Mouse (Mus musculus) neural tube, embryonic 11.5 days (tissue): Measurements from ENCODE around the gene Chst7. TPM values are rescaled to one million over a fixed set of nuclear protein-coding genes. Genes with fewer than 3 reads are reported as not detected.

Experiments used
- ATAC-seq: fragments of 200-750 bp; cut with Nextera tagmentation; 2 replicates; pipeline ENCODE4 v1.8.0; 2017; ENCODE audit warnings: moderate number of reproducible peaks, mild to moderate bottlenecking, moderate TSS enrichment, moderate library complexity; ENCODE audit not compliant: insufficient read depth, low FRiP score, low TSS enrichment
- DNase-seq: peaks from one replicate; pipeline ENCODE4 v3.0.0-alpha.2; 2015; ENCODE audit warnings: low spot score
- H3K27ac ChIP-seq: fragments of 300-500 bp; sonication (generic); 2 replicates; pipeline ENCODE4 v1.5.1; 2014; ENCODE audit warnings: low read depth, mild to moderate bottlenecking, low read length
- H3K27me3 ChIP-seq: fragments of 300-500 bp; sonication (generic); 2 replicates; pipeline ENCODE4 v1.6.1; 2014; ENCODE audit warnings: mild to moderate bottlenecking, low read length, mixed read lengths; ENCODE audit not compliant: control insufficient read depth, insufficient read depth
- H3K36me3 ChIP-seq: fragments of 300-500 bp; sonication (generic); 2 replicates; pipeline ENCODE4 v1.6.1; 2014; ENCODE audit warnings: mild to moderate bottlenecking, low read length, moderate library complexity, mixed read lengths; ENCODE audit not compliant: control insufficient read depth, insufficient read depth
- H3K4me1 ChIP-seq: fragments of 300-500 bp; sonication (generic); 2 replicates; pipeline ENCODE4 v1.6.1; 2014; ENCODE audit warnings: low read length, mixed read lengths; ENCODE audit not compliant: control insufficient read depth, insufficient read depth
- H3K4me2 ChIP-seq: fragments of 300-500 bp; sonication (generic); 2 replicates; pipeline ENCODE4 v1.6.1; 2014; ENCODE audit warnings: low read depth, mild to moderate bottlenecking, moderate library complexity
- H3K4me3 ChIP-seq: fragments of 300-500 bp; sonication (generic); 2 replicates; pipeline ENCODE4 v1.5.1; 2014; ENCODE audit warnings: low read depth, low read length
- H3K9ac ChIP-seq: fragments of 300-500 bp; sonication (generic); 2 replicates; pipeline ENCODE4 v1.6.1; 2014; ENCODE audit warnings: mild to moderate bottlenecking, low read length
- H3K9me3 ChIP-seq: fragments of 300-500 bp; sonication (generic); 2 replicates; pipeline ENCODE4 v1.6.1; 2016; ENCODE audit warnings: low read length; ENCODE audit not compliant: control insufficient read depth
- WGBS: fragments of 180-500 bp; shearing (Covaris S2); extraction: QIAGEN DNeasy Blood & Tissue Kit; methylation state at CpG from one replicate; pipeline ENCODE4 v1.1.7; 2014; 5-methylcytosine and 5-hydroxymethylcytosine counted together
- polyA plus RNA-seq: library from polyadenylated mRNA; unstranded; fragments of >200 nt; fragmentation: Nextera tagmentation; extraction: Ambion mirVana; gene quantifications from 2 replicates; pipeline ENCODE4 v1.2.1, GENCODE M21; 2014

The Chst7 gene
- polyA plus RNA-seq, result 3.3 and 3.5 TPM in 2 replicates

- no peaks in the 10 kb centered on the region for H3K27me3 ChIP-seq
- H3K9ac ChIP-seq, result no peak within 1 kb of the TSS
- H3K4me1 ChIP-seq, result no peaks in the 10 kb centered on the region
- H3K9me3 ChIP-seq, result no peaks in the 10 kb centered on the region
- ATAC-seq (peak; percentile 87), DNase-seq (peak; percentile 65)
- WGBS, result 15% methylated on average over 37 of the region's 40 CpGs
- no peaks in the 10 kb centered on the region for H3K36me3 ChIP-seq
- H3K27ac ChIP-seq, result no peak within 1 kb of the TSS
- H3K4me2 ChIP-seq, result peak within 1 kb of the TSS; percentile 60
- H3K4me3 ChIP-seq, result peak within 1 kb of the TSS; percentile 39
These were observed at the start of gene Chst7 for GRCm38 (mm10) chrX:20059381-20059971. Gene Chst7 (plus strand): TSS chrX:20059560.

- no peak for DNase-seq
- Histone ChIP-seq H3K4me2 (no peak overlapping the region), H3K4me1 (no peaks in the 10 kb centered on the region), H3K27me3 (no peaks in the 10 kb centered on the region), H3K9ac (no peak overlapping the region), H3K36me3 (no peaks in the 10 kb centered on the region), H3K27ac (no peak overlapping the region), H3K4me3 (no peak overlapping the region), H3K9me3 (no peaks in the 10 kb centered on the region)
- ATAC-seq, result no peak
- WGBS, result 97% methylated on average over 2 of the region's 2 CpGs
These were observed 47.1 kb upstream of the Chst7 start for GRCm38 (mm10) chrX:20012211-20012610.

GRCm38 (mm10) chrX:20020942-20021341 is 38.4 kb upstream of the Chst7 start:
- Histone ChIP-seq H3K9ac (no peak overlapping the region), H3K4me2 (no peak overlapping the region), H3K27ac (no peak overlapping the region), H3K27me3 (no peaks in the 10 kb centered on the region), H3K4me3 (no peak overlapping the region), H3K4me1 (no peaks in the 10 kb centered on the region), H3K9me3 (no peaks in the 10 kb centered on the region), H3K36me3 (no peaks in the 10 kb centered on the region)
- ATAC-seq (no peak), DNase-seq (no peak)
- WGBS, result 39% methylated on average over 2 of the region's 2 CpGs

DNA sequence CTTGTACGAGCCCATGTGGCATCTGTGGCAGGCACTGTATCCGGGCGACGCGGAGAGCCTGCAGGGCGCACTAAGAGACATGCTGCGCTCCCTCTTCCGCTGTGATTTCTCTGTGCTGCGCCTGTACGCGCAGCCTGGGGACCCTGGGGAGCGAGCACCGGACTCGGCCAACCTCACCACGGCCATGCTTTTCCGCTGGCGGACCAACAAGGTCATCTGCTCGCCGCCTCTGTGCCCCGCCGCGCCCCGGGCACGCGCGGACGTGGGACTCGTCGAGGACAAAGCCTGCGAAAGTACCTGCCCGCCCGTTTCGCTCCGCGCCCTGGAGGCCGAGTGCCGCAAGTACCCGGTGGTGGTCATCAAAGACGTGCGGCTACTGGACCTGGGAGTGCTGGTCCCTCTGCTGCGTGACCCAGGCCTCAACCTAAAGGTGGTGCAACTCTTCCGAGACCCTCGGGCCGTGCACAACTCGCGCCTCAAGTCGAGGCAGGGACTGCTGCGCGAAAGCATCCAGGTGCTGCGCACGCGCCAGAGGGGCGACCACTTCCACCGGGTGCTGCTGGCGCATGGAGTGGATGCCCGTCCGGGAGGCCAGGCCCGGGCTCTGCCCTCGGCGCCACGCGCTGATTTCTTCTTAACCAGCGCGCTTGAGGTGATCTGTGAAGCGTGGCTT is 872 bp downstream of the Chst7 start:
- peak; percentile 23 for DNase-seq

DNA sequence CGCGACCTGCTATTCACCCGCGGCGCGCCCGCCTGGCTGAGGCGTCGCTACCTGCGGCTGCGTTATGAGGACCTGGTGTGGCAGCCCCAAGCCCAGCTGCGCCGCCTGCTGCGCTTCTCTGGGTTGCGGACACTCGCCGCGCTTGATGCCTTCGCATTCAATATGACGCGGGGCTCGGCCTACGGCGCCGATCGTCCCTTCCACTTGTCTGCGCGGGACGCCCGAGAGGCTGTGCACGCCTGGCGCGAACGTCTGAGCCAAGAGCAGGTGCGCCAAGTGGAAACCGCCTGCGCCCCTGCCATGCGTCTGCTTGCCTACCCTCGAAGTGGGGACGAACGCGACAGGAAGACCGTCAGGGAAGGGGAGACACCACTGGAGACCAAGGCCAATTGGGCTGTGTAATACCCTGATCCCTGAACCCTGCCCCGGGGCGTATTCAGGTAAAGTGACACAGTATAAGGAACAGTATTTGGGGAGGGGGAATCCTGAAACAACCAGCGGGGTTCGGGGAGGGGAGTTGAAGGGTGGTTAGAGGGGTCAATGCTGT is 1.5 kb downstream of the Chst7 start:
- H3K9ac ChIP-seq, result no peak overlapping the region
- peak; percentile 27 for DNase-seq
- 0 out of 2 replicates have a peak, but pooled peaks have one; percentile 7 for ATAC-seq

More for the DNA sequence above, 872 bp downstream of the Chst7 start:
- H3K9me3 ChIP-seq, result no peaks in the 10 kb centered on the region
- H3K4me1 ChIP-seq, result no peaks in the 10 kb centered on the region
- H3K27me3 ChIP-seq, result no peaks in the 10 kb centered on the region
- H3K4me3 ChIP-seq, result peak overlapping the region; percentile 39
- WGBS, result 19% methylated on average over 61 of the region's 65 CpGs
- H3K4me2 ChIP-seq, result peak overlapping the region; percentile 60
- no peak overlapping the region for H3K9ac ChIP-seq
- H3K36me3 ChIP-seq, result no peaks in the 10 kb centered on the region
- no peak overlapping the region for H3K27ac ChIP-seq
- ATAC-seq, result peak; percentile 63

GRCm38 (mm10) chrX:20061764-20062480 is 2.6 kb downstream of the Chst7 start:
- Histone ChIP-seq H3K4me1 (no peaks in the 10 kb centered on the region), H3K9me3 (no peaks in the 10 kb centered on the region), H3K36me3 (no peaks in the 10 kb centered on the region), H3K4me3 (no peak overlapping the region), H3K27me3 (no peaks in the 10 kb centered on the region), H3K4me2 (no peak overlapping the region), H3K9ac (no peak overlapping the region), H3K27ac (no peak overlapping the region)
- no peak for ATAC-seq
- no peak for DNase-seq
- WGBS, result 51% methylated on average over 3 of the region's 3 CpGs

More for the DNA sequence above, 1.5 kb downstream of the Chst7 start:
- Histone ChIP-seq H3K4me3 (peak overlapping the region; percentile 39), H3K36me3 (no peaks in the 10 kb centered on the region), H3K4me1 (no peaks in the 10 kb centered on the region), H3K4me2 (peak overlapping the region; percentile 60), H3K27me3 (no peaks in the 10 kb centered on the region), H3K9me3 (no peaks in the 10 kb centered on the region), H3K27ac (no peak overlapping the region)
- 17% methylated on average over 47 of the region's 47 CpGs for WGBS

- Histone ChIP-seq H3K4me1 (no peaks in the 10 kb centered on the region), H3K4me3 (no peak overlapping the region), H3K9me3 (no peaks in the 10 kb centered on the region), H3K36me3 (no peaks in the 10 kb centered on the region), H3K27ac (no peak overlapping the region), H3K9ac (no peak overlapping the region), H3K27me3 (no peaks in the 10 kb centered on the region), H3K4me2 (no peak overlapping the region)
- DNase-seq (no peak), ATAC-seq (no peak)
These were observed 7.3 kb downstream of the Chst7 start for GRCm38 (mm10) chrX:20066636-20067035.

DNA sequence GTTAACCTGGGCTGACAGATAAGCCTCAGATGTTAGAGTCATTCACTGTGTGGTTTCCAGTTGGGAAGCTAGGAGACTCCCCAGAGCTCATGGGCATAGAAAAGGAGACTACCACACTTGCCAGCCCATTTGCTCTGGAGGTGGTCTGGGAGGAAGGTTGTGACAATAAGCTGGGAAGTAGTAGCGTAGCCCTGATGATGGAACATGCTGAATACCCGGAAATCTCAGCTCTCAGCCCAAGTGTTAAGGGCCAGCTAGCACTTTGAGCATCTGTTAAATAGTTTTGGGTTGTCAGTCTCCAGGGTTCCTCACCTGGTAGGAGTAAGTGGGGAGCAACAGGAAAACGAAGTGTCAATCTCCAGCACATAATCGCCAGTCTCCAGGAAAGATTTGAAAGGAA is 10.8 kb downstream of the Chst7 start:
- no peak overlapping the region for H3K27ac ChIP-seq
- DNase-seq (no peak), ATAC-seq (no peak)
- 28% methylated on average over 4 of the region's 4 CpGs for WGBS
- H3K36me3 ChIP-seq, result no peaks in the 10 kb centered on the region
- no peak overlapping the region for H3K4me2 ChIP-seq
- no peaks in the 10 kb centered on the region for H3K9me3 ChIP-seq
- no peak overlapping the region for H3K9ac ChIP-seq
- no peak overlapping the region for H3K4me3 ChIP-seq
- no peaks in the 10 kb centered on the region for H3K4me1 ChIP-seq
- H3K27me3 ChIP-seq, result no peaks in the 10 kb centered on the region
